Mouse (Mus musculus): ENCODE data around the gene Mpig6b.

Mpig6b gene

GRCm38 (mm10) chr17:35016376-35016775 lies 49.6 kb downstream of the Mpig6b start, which contains the start of gene Vwa7:
Vwa7 (plus strand) TSS chr17:35016579.
- peak; percentile 70 for DNase-seq

GRCm38 (mm10) chr17:35015296-35015695 lies 50.7 kb downstream of the Mpig6b start:
- DNase-seq: no peak

GRCm38 (mm10) chr17:35013221-35013620 lies 52.8 kb downstream of the Mpig6b start:
- DNase-seq: no peak

All from retina, postnatal 1 day (tissue).